Mouse (Mus musculus) liver (tissue): ENCODE data around the gene Actl10.
A peak's percentile ranks its signal among the peaks of the same experiment; 100 is the strongest.

ENCODE experiments used
- DNase-seq: peaks from one replicate; pipeline ENCODE4 v3.0.0-alpha.2; 2020; ENCODE audit warnings: mixed read lengths

Actl10 gene

DNA sequence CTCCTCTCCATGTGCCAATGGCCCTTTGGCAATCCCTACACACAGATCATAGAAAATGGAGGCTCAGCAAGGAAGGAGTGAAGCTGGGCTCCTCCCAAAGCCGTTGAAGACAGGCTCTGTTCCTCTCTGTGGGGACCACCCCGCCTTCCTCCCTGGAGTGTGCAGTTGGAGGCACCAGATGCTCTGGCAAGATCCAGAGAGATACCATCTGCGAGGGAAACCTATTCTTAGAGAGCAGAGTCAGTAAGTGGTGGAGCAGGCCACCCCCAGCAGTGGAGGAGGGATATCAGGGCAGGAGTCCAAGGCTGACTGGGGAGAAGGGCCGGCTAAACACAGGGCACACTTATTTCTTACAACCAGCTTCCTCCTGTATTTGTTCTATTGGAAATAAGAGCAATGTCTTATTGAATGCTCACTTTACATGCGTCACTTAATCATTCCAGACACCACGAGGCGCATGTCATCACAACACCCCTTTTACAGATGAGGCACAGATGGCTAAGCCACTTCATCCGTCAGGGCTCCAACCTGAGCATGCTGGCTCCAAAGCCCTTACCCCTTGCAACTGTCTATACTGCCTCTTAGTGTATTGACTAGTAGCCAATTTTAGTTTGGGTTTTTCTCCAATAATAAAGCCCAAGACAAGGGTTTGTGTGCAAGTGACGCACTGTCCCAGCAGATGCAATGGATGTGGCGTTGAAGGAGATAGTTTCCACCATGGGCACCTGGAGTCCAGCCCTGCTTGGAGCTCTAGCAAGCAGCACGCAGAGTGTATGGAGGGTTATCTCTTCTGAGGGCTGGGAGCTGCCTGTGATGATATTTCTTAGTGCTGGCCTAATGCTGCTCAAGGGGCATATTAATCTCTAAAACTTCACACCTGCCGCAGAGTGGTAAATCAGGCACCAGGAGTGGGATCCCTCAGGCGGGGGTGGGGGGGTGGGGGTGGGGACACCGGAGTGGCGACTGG lies 32.6 kb downstream of the Actl10 start:
- DNase-seq, result peak; percentile 44

DNA sequence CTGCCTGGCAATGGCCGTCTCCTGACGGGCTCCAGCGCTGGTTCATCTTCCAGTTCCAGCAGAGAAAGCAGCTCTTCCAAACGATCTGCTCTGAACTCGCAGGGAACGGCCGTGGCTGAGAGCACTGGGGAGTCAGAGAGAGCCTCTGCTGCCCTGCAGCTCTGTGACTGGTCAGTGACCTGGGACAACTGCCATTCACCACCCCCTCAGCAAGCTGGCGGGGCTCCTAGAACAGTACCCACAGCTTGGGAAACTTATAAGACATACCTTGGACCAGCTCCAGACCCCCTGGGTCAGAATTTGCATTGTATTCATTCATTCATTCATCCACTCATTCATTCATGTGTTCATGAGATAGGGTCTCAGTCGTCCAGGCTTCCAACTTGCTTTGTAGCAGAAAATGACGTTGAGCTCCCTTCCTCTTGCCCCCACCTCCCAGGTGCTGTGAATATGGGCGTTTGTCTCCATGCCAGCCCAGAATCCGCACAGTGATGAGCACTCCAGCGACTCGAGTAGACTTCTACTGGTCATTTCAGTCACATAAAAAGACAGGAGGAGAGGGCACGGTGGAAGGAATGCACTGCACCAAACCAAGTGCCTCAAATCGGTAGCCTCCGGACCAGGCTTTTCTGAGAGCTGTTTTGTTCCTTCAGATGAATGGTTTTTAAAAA lies 33.5 kb downstream of the Actl10 start:
- DNase-seq, result no peak

- peak; percentile 74 for DNase-seq
Measured at GRCm38 (mm10) chr2:154586405-154586804, 34.8 kb downstream of the Actl10 start.

GRCm38 (mm10) chr2:154589051-154589450 lies 37.5 kb downstream of the Actl10 start:
- DNase-seq, result no peak

DNA sequence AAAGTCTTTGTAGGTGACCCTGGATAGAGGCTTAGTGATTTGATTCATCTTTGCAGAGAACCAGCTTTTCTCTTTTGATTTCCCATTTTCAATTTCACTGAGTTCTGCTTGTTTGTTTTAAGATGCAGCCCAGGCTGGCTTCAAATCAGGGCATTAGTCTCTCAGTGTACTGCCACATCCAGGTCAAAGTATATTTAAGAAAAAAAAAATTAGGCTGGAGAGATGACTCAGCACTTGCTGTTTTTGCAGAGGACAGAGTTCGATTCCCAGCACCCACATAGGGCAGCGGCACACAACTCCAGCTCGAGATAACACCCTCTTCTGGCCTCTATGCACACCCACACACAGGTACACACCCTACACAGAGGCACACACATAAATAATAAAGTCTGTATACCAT lies 39.7 kb downstream of the Actl10 start:
- no peak for DNase-seq

DNA sequence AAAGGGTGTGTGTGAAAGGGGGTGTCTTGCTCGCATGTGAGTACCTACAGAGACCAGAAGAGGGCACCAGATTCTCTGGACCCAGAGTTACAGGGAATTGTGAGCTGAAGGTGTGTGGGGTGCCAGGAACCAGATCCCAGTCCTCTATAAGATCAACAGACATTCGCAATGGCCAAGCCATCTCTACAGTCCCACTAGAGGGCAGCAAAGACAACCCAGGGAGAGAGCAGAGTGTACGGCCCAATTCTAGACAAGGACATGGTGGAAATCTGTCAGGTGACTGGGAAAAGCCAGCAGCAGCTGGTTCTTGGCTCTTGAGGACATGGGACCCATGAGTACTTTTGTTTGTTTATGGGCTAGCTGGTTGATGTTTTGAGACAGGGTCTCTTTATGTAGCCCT lies 41.4 kb downstream of the Actl10 start:
- peak; percentile 57 for DNase-seq

- DNase-seq, result no peak
Measured at GRCm38 (mm10) chr2:154595775-154596174, 44.2 kb downstream of the Actl10 start.

- DNase-seq, result no peak
Measured at GRCm38 (mm10) chr2:154597399-154597798, 45.8 kb downstream of the Actl10 start.

DNA sequence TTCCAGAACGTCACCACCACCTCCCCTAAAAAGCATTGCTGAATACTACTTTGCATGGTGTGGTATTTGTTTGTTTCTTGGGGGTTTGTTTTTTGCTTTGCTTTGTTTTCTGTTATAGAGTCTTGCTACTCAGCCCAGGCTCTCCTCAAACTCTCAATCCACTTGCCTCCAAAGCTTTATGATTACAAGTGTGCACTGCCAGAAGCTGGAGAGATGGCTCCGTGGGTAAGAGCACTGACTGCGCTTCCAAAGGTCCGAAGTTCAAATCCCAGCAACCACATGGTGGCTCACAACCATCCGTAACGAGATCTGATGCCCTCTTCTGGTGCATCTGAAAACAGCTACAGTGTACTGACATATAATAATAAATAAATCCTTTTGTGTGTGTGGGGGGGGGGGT lies 49.0 kb downstream of the Actl10 start:
- DNase-seq, result no peak

GRCm38 (mm10) chr2:154601324-154601723 lies 49.7 kb downstream of the Actl10 start:
- DNase-seq, result no peak
